Mouse (Mus musculus): ENCODE measurements around the gene Spata21. TPM values are rescaled to one million over a fixed set of nuclear protein-coding genes. Genes with fewer than 3 reads are reported as not detected.

Spata21 gene
- polyA plus RNA-seq, 1 experiment from 2014 or later = 0.53 TPM

Other genes starting within 250 kb of the Spata21 start
- not detected in 2 replicates for gene Padi1, start 242.6 kb upstream of the Spata21 start, polyA plus RNA-seq (2015; fragmentation: Nextera tagmentation; extraction: Ambion mirVana)
- 0.34 and 0.90 TPM in 2 replicates for gene Padi2, start 182.0 kb upstream of the Spata21 start, polyA plus RNA-seq (2015; fragmentation: Nextera tagmentation; extraction: Ambion mirVana)
- 428 and 441 TPM in 2 replicates for gene Sdhb, start 127.1 kb upstream of the Spata21 start, polyA plus RNA-seq (2015; fragmentation: Nextera tagmentation; extraction: Ambion mirVana)
- gene Atp13a2, start 101.5 kb upstream of the Spata21 start, polyA plus RNA-seq (2015; fragmentation: Nextera tagmentation; extraction: Ambion mirVana) = 123 and 127 TPM in 2 replicates
- gene Mfap2, start 77.9 kb upstream of the Spata21 start, polyA plus RNA-seq (2015; fragmentation: Nextera tagmentation; extraction: Ambion mirVana) = 215 and 229 TPM in 2 replicates
- 8.3 and 10.2 TPM in 2 replicates for gene Crocc, start 27.8 kb upstream of the Spata21 start, polyA plus RNA-seq (2015; fragmentation: Nextera tagmentation; extraction: Ambion mirVana)
- 50.5 and 55.8 TPM in 2 replicates for gene Necap2, start 10.0 kb upstream of the Spata21 start, polyA plus RNA-seq (2015; fragmentation: Nextera tagmentation; extraction: Ambion mirVana)
- 26.3 and 30.9 TPM in 2 replicates for gene Szrd1, start 51.4 kb downstream of the Spata21 start, polyA plus RNA-seq (2015; fragmentation: Nextera tagmentation; extraction: Ambion mirVana)
- 25.0 and 26.5 TPM in 2 replicates for gene Fbxo42, start 59.6 kb downstream of the Spata21 start, polyA plus RNA-seq (2015; fragmentation: Nextera tagmentation; extraction: Ambion mirVana)
- gene Rsg1, start 125.6 kb downstream of the Spata21 start, polyA plus RNA-seq (2015; fragmentation: Nextera tagmentation; extraction: Ambion mirVana) = 8.4 and 10.9 TPM in 2 replicates
- 1.3 TPM in 2 replicates for gene Arhgef19, start 151.2 kb downstream of the Spata21 start, polyA plus RNA-seq (2015; fragmentation: Nextera tagmentation; extraction: Ambion mirVana)
- gene Epha2, start 212.9 kb downstream of the Spata21 start, polyA plus RNA-seq (2015; fragmentation: Nextera tagmentation; extraction: Ambion mirVana) = 1.0 and 1.1 TPM in 2 replicates

All from forebrain, embryonic 15.5 days (tissue).